Mouse (Mus musculus) E14TG2a.4 (cell line): ENCODE data around the gene Map3k3.
A peak's percentile ranks its signal among the peaks of the same experiment; 100 is the strongest.
"Not testable (repeated sequence)": the region's sequence is repeated elsewhere in the genome, so short reads cannot be mapped to it uniquely, and the experiment has no call there.

Experiments
- H3K27me3 ChIP-seq: 2 replicates; pipeline ENCODE4 v1.6.1; 2014; ENCODE audit warnings: low read length, control low read depth; ENCODE audit not compliant: insufficient read depth
- H3K36me3 ChIP-seq: 2 replicates; pipeline ENCODE4 v1.6.1; 2014; ENCODE audit warnings: low read length, control low read depth; ENCODE audit not compliant: insufficient read depth
- H3K4me1 ChIP-seq: replicated peaks from 2 replicates; pipeline ENCODE4 v1.6.1; 2014; ENCODE audit warnings: low read depth, low read length, control low read depth
- H3K4me3 ChIP-seq: replicated peaks from 2 replicates; pipeline ENCODE4 v1.5.1; 2014; ENCODE audit warnings: mild to moderate bottlenecking, low read length
- H3K9me3 ChIP-seq: 2 replicates; pipeline ENCODE4 v1.6.1; 2014; ENCODE audit warnings: low read length, control low read depth
- CTCF ChIP-seq: conservative IDR thresholded peaks from 2 replicates; pipeline ENCODE4 v1.5.1; 2014; ENCODE audit warnings: low read length
- NANOG ChIP-seq: IDR thresholded peaks from 2 replicates; pipeline ENCODE4 v1.6.1; 2014; ENCODE audit warnings: borderline replicate concordance, low read length, mixed read lengths
- POU5F1 ChIP-seq: IDR thresholded peaks from 2 replicates; pipeline ENCODE4 v1.6.1; 2014; ENCODE audit warnings: low read length, borderline replicate concordance

The Map3k3 gene

DNA sequence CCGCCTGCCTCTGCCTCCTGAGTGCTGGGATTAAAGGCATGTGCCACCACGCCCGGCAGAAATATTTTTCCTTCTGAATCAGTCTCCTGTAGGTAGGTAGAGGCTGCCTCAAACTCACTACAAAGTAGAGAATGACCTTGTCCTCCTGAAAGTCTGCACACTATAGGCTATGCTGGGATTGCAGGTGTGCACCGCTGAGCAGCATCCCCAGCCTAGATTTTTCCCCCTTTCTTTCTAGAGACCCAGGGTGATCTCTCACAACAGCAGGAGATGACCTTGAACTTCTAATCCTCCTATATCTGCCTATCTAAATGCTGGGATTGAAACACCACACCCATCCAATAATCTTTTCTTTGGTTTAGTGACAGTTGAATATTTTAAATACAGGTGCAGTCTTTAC lies 102.9 kb downstream of the Map3k3 start:
- TF ChIP-seq NANOG = no peak; the same call in 1 of the 2 replicates
- no peak for TF ChIP-seq CTCF
- no peak for TF ChIP-seq POU5F1
- Histone ChIP-seq H3K9me3 (no peaks in the 10 kb centered on the region), H3K36me3 (peaks cover 29% of the 10 kb centered on the region), H3K4me1 (peaks cover 27% of the 10 kb centered on the region), H3K4me3 (no peak overlapping the region), H3K27me3 (no peaks in the 10 kb centered on the region)

DNA sequence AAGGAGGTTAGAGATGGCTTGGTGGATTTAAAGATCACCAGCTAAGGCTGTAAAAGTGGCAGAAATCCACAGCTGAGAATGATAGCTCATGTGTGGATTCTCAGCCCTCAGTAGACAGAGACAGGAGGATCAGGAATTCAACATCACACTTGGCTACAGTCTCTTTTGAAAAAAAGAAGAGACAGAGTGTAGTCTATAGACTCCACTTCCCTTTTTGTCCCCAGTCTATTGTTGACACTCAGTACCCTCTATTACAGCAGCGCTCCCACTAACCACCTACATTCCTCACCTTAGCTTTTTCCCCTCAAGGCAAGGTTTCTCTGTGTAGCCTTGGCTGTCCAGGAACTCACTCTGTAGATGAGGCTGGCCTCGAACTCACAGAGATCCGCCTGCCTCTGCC lies 107.3 kb downstream of the Map3k3 start:
- Histone ChIP-seq H3K27me3 (no peaks in the 10 kb centered on the region), H3K4me3 (no peak overlapping the region), H3K4me1 (peaks cover 45% of the 10 kb centered on the region), H3K9me3 (no peaks in the 10 kb centered on the region), H3K36me3 (peaks cover 13% of the 10 kb centered on the region)
- no peak for TF ChIP-seq NANOG
- no peak for TF ChIP-seq POU5F1
- TF ChIP-seq CTCF = no peak

GRCm38 (mm10) chr11:106192241-106192640 lies 107.8 kb downstream of the Map3k3 start:
- H3K4me3 ChIP-seq = peak overlapping the region; percentile 96
- no peaks in the 10 kb centered on the region for H3K9me3 ChIP-seq
- H3K4me1 ChIP-seq = peaks cover 40% of the 10 kb centered on the region
- H3K27me3 ChIP-seq = no peaks in the 10 kb centered on the region
- peaks cover 17% of the 10 kb centered on the region for H3K36me3 ChIP-seq
- TF ChIP-seq POU5F1 (no peak), NANOG (no peak), CTCF (no peak)

- peaks cover 34% of the 10 kb centered on the region for H3K4me1 ChIP-seq
- H3K4me3 ChIP-seq = peak overlapping the region; percentile 96
- H3K27me3 ChIP-seq = no peaks in the 10 kb centered on the region
- TF ChIP-seq NANOG = no peak
- no peak for TF ChIP-seq CTCF
- no peak for TF ChIP-seq POU5F1
- no peaks in the 10 kb centered on the region for H3K9me3 ChIP-seq
- H3K36me3 ChIP-seq = peaks cover 23% of the 10 kb centered on the region
Measured at GRCm38 (mm10) chr11:106192657-106193370, 108.4 kb downstream of the Map3k3 start.

- no peaks in the 10 kb centered on the region for H3K9me3 ChIP-seq
- H3K4me1 ChIP-seq = peaks cover 31% of the 10 kb centered on the region
- H3K4me3 ChIP-seq = peak overlapping the region; percentile 96
- H3K36me3 ChIP-seq = peaks cover 30% of the 10 kb centered on the region
- TF ChIP-seq CTCF (no peak), POU5F1 (no peak), NANOG (no peak)
- H3K27me3 ChIP-seq = no peaks in the 10 kb centered on the region
Measured at GRCm38 (mm10) chr11:106193371-106194154, 109.2 kb downstream of the Map3k3 start.

GRCm38 (mm10) chr11:106194155-106194541 lies 109.7 kb downstream of the Map3k3 start:
- Histone ChIP-seq H3K4me3 (peak overlapping the region; percentile 96), H3K9me3 (no peaks in the 10 kb centered on the region), H3K27me3 (no peaks in the 10 kb centered on the region), H3K4me1 (peaks cover 28% of the 10 kb centered on the region), H3K36me3 (peaks cover 32% of the 10 kb centered on the region)
- TF ChIP-seq POU5F1 = no peak
- TF ChIP-seq NANOG = no peak
- TF ChIP-seq CTCF = no peak

GRCm38 (mm10) chr11:106194891-106195290 lies 110.5 kb downstream of the Map3k3 start:
- Histone ChIP-seq H3K9me3 (no peaks in the 10 kb centered on the region), H3K4me1 (peaks cover 28% of the 10 kb centered on the region), H3K27me3 (no peaks in the 10 kb centered on the region), H3K36me3 (peaks cover 37% of the 10 kb centered on the region), H3K4me3 (no peak overlapping the region)
- no peak for TF ChIP-seq CTCF
- TF ChIP-seq POU5F1 = no peak
- TF ChIP-seq NANOG = no peak

DNA sequence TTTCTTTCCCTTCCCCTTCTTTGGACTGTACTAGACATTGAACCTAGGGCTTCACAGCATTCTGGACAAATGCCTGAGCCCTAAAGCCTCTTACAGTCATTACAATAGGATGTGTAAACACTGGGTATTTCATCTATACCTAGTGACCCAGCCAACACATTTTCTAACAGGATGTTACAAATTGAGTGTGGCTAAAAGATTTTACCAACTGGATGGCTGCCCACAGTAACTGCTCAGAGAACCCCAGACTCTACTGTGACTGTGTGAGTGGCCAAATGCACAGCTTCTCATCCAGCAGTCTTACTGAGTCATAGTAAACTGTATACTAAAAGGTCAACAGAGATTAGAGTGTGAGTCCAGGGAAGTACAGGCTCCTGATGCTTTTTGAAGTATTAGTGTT lies 110.9 kb downstream of the Map3k3 start:
- TF ChIP-seq NANOG (no peak), CTCF (no peak), POU5F1 (no peak)
- Histone ChIP-seq H3K4me1 (peaks cover 28% of the 10 kb centered on the region), H3K4me3 (no peak overlapping the region), H3K27me3 (no peaks in the 10 kb centered on the region), H3K36me3 (peaks cover 37% of the 10 kb centered on the region), H3K9me3 (no peaks in the 10 kb centered on the region)

- H3K27me3 ChIP-seq = no peaks in the 10 kb centered on the region
Measured at GRCm38 (mm10) chr11:106198277-106198676, 113.9 kb downstream of the Map3k3 start.

DNA sequence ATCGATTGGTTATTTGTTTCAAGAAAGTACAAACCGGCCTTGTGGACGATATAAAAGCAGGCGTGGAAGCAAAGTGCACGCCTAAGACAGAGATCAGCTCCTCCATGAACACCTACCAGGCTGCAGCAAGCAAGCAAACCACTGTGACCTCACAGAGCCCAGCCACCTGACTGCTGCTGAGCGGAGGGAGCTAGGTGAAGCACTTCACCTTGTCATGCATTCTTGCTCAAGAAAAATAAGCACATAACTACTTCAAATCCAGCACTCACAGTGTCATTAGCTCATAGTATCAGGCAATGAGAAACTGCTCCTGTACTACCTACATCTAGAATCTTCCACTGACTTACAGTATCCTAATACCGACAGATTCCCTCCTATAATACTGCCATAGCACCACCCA lies 115.6 kb downstream of the Map3k3 start:
- H3K36me3 ChIP-seq = peaks cover 79% of the 10 kb centered on the region
- not testable (repeated sequence) for H3K4me3 ChIP-seq

More at GRCm38 (mm10) chr11:106198277-106198676, 113.9 kb downstream of the Map3k3 start:
- Histone ChIP-seq H3K36me3 (peaks cover 62% of the 10 kb centered on the region), H3K4me1 (peaks cover 18% of the 10 kb centered on the region; the same call in 1 of the 2 replicates), H3K9me3 (no peaks in the 10 kb centered on the region), H3K4me3 (no peak overlapping the region)
- no peak for TF ChIP-seq POU5F1
- no peak for TF ChIP-seq NANOG
- no peak for TF ChIP-seq CTCF

More for the DNA sequence above, 115.6 kb downstream of the Map3k3 start:
- H3K27me3 ChIP-seq, H3K9me3 ChIP-seq, H3K4me1 ChIP-seq: not testable (repeated sequence)
